Mouse (Mus musculus) cerebellum, postnatal 4 days (tissue): ENCODE measurements around the gene Bcl11a.

Experiments
- DNase-seq, 2 experiments: peaks; one replicate each; pipeline ENCODE4 v3.0.0; 2022; ENCODE audit warnings: low spot score in 2 of 2, mixed read lengths in 1 of 2

Gene Bcl11a

DNA sequence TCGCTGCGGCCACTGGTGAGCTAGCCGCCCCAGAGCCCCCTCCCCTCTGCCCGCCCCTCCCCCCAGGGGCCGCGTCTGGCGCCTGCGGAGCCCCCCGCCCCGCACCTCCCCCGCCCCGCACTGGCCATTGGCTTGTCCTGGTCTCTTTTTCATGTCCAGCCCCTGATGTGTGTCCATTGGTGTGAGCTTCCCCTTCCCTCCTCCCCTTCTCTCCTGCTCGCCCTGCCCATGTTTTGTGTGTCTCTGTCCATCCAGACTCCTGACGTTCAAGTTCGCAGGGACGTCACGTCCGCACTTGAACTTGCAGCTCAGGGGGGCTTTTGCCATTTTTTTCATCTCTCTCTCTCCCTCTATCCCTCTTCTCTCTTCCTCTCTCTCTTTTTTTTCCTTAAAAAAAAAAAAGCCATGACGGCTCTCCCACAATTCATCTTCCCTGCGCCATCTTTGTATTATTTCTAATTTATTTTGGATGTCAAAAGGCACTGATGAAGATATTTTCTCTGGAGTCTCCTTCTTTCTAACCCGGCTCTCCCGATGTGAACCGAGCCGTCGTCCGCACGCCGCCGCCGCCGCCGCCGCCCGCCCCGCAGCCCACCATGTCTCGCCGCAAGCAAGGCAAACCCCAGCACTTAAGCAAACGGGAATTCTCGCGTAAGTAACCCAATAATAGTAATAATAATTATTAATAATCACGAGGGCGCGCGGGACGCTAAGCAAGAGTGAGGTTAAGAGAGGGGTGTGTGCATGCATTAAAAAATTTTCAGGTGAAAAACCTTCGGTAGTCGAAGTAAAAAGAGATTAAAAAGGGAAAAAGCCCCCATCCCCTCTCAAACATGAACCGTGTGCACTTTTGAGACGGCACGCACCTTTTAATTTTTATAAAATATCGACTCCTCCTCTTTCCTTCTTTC lies at the start of gene Bcl11a:
Gene Bcl11a, plus strand, starts transcription at position 262 of the 911 bp plus-strand sequence.
- peak in 1 of 2 experiments; percentile 50 for DNase-seq

- DNase-seq = no peak
These were observed 33.8 kb upstream of the Bcl11a start for GRCm38 (mm10) chr11:24044025-24044424.

- DNase-seq = peak; percentile 83 to 89
These were observed 28.4 kb upstream of the Bcl11a start for GRCm38 (mm10) chr11:24049226-24050031.

DNA sequence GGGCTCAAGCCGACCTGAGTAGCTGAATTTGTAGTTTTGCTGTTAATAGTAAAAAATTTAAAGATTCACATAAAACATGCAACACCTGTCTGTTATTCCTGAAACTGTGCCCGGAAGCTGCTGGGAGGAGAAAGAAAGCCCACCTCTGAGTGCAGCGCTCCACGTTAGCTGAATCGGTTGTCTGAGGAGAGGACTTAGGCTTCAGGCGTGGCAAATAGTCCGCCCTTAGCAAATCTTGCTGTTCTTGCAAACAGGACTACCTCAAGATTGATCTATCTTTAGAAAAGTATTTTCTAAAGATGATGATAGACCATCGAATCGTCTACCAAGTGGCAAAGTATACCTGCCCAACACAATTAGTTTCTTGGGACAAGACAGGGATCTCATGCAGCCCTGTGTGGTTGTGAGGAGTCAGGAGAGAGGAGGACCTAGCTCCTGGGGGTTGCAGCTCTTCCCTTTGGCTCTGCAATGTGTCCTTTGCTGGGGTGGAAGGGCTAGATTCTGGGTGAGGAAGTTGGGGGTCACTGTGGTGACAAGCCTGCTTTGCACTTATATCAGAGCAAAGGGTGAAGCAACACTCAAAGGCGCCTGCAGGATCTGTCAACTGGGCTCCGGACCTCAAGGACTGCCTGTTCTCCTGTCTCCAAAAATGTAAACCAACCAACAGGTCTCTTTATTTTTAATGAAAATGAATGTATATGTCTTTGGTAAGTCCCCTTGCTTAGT lies 27.7 kb upstream of the Bcl11a start:
- DNase-seq = no peak

DNA sequence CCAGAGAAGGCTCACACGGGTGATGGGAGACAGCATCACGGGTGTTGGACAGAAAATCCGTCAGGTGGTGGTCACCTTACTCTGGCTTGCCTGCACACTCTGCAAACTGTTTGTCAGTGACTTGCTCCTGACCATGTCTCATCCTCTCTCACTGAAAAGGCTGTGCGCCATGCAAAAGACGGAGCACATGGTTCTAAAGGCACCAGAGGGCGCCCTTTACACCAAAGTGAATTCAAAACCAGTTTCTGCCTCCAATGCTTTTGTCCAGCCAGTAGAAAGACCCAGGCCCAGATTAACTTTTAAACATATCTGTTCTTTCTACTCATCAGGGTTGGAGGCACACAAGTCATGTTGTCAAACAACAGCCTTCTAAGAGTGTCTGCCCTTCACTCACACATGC lies 25.0 kb upstream of the Bcl11a start:
- DNase-seq = no peak

DNA sequence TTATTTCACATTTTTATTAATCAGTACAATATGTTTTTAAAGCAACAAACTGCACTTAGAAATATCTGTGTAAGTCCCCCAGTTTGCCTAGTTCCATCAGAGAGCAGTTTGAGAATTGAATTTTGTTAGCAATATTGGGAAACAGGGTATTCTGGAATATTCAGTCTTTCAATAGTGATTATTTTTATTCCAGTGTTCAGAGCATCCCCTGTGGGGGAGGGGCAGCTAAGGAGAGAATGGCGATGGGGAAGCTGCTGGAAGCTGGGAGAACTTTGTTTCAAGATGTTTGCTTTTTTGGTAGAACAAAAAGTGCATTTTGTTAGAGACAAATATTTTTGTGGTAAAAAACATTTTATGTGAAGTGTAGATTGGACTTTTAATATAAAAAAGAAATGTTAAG lies 18.7 kb upstream of the Bcl11a start:
- DNase-seq = no peak

DNA sequence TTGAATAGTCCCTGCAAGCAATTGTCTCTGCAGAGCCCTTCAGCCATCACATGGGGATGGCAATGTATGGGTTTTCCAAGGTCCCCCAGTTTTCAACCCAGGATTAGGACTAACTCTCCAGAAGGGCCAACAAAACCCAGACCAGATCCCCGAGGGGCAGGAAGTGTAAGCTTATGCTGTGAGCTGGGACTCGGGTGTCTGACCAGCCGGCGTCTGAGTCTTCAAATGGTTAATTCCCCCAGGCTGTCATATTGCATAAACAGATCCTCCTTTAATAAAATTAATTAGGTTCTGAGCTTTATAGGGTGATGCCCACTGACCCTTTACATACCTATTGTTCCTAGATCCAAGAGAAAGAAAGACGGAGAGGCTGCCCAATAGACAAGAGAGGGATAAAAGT lies 17.4 kb upstream of the Bcl11a start:
- DNase-seq = no peak

- DNase-seq = peak in 1 of 2 experiments; percentile 29
These were observed 16.0 kb upstream of the Bcl11a start for GRCm38 (mm10) chr11:24061819-24062218.

DNA sequence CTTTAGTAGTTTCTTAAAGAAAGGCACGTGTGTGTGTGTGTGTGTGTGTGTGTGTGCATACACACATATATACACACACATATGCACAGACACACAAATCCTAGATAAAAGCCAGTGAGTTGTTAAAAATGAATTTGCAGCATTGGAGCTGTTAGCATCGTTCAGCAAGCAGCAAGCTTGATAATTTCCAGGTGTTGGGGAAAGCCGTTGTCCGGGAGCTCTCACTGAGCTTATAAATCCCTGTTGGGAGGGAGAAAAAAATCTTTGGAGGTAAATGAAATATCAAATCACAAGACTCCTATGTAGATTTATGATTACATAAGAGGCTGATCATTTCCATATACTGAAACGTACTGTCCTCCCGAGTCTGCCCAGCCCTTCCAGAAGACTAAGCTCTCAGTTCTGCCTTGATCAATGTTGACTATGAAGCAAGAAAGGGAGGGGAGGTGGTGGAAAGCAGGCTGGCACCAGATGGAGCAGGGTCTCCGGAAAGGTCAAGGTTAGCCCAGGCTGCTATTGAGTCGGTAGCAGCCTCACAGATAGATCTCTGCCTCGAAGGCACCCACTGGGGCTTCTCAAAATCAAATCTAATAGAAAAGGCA lies 15.3 kb upstream of the Bcl11a start:
- DNase-seq = no peak

DNA sequence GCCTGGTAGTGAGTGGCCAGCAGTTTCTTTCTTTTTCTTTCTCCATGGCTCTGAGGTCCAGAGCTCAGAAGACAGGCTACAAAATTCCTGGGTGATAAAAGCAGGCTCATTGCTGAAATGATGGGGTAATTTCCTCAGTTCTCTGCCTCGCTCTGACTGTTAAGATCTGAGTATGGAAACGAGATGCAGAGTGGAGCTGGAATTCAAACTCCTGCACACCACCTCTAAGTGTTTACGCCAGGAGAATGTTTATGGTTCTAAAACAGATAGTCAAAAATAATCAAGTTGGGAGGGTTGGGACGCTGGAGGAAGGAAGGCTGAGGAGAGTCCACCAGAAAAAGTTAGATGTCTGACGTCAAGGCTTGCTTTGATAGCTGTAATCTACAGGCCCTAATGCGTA lies 13.6 kb upstream of the Bcl11a start:
- no peak for DNase-seq

GRCm38 (mm10) chr11:24065313-24065712 lies 12.5 kb upstream of the Bcl11a start:
- no peak for DNase-seq

DNA sequence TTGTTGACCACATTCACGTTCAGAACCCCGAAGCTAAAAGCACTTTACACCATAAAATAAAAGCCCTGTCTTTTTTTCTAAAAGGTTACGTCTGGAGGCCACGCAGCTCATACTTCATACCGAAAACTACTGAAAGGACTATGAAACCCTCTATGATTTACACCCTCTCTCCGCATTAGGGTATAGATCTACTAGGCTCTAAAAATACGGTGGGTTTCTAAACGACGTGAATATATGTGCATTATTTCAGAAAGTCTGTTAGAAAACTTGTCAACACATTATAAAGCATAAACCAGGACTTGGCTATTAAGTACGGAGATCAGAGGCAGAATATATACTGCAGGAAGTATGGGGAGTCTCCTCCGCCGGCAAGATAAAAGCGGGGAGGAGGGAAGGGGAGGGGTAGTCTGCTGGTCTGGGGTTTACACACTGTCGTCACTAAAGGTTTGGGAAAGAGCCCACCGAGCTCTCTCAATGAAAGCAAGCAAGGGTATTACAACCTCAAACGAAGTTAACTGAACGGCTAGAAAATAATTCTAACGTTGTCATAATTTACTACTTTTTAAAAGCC lies 3.8 kb upstream of the Bcl11a start:
- DNase-seq = no peak

GRCm38 (mm10) chr11:24074634-24075104 lies 3.2 kb upstream of the Bcl11a start, which contains the start of gene A830031A19Rik:
Gene A830031A19Rik (minus strand): TSS chr11:24075054.
- no peak for DNase-seq

- DNase-seq = no peak
These were observed 2.2 kb upstream of the Bcl11a start for GRCm38 (mm10) chr11:24075486-24076126.

DNA sequence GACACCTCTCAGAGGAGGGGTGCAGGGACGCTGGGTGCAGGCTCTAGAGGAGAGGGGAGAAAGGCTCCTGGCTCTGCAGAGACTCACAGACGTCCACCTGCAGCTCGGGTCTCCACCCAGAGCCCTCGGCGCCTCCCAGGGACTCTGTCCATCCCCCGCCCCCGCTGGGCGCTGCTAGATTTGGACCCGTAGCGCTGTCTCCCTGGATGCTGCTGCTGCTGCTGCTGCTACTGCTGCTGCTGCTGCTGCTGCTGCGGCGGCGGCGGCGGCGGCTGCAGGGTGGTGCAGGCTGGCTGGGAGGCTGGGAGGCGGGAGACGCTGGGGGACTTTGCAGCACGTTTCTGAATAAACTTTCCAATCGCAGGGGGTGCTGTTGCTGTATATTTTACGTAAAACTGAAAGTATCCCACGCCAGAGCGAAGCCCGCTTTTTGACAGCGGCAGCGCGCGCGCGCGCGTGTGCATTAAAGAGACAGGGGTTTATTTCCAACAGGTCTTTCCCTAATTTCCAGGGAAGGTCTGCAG lies 1.7 kb upstream of the Bcl11a start:
- peak; percentile 39 to 62 for DNase-seq

DNA sequence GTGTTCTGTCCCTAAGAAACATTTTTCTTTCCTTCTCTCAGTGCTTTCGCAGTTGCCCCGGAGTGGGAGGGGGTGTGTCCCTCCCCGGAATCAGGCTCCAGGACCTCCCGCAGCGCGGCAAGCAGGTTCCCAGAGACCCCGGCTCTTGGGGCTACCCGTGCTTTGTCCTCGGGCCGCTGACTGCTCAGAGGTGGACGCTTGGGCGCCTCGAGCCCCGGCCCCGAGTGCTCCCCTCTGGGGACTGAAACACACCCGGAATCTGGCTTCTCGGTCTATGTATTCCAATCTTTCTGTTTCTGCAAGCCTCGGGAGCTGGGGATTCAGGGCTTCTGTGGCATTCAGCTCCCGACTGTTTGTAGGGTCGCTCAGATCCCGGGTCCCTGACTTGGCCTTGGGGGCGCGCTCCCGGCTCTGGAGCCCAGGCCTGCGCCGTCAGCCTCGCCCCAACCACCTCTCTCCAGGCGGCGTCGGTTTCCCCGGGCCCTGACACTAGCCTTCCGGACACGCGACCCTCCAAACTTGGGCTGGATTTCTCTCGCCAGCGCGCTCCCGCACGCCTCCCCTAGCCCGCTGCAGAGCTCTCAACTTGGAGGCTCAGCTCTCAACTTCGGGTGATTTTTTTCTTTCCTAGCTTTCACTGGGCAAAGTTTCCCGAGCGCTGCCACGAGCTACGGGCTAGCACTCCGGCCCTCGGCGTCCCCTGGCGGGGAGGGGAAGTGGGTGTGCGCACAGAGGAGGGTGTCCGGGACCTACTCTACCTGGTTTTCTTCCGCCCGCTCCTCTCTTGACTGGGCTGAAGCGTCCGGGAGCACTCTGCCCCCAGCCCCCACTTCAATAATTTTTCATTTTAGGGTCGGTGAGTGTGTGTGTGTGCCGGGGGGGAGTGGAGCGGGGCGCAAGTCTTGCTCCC lies 780 bp upstream of the Bcl11a start:
- DNase-seq = peak in 1 of 2 experiments; percentile 49

- DNase-seq = peak in 1 of 2 experiments; percentile 47
These were observed 955 bp downstream of the Bcl11a start for GRCm38 (mm10) chr11:24078706-24079316.
